Mouse (Mus musculus): ENCODE results near the gene Cryga.

- TF ChIP-seq EP300 (IDR thresholded peaks at IDR 0.05) (no peak), CTCF (IDR thresholded peaks at IDR 0.05) (no peak)
Observed at GRCm38 (mm10) chr1:65118150-65118913, 15.2 kb upstream of the Cryga start.

Measured in lung, postnatal 0 days (tissue).